Mouse (Mus musculus) lung, embryonic 16.5 days (tissue): ENCODE results near the gene Gpbp1. TPM values are rescaled to one million over a fixed set of nuclear protein-coding genes. Genes with fewer than 3 reads are reported as not detected.

Source experiments
- ATAC-seq: fragments of 200-750 bp; cut with Nextera tagmentation; 2 replicates; pipeline ENCODE4 v1.8.0; 2017; ENCODE audit warnings: low read depth, mild to moderate bottlenecking, moderate library complexity
- H3K27ac ChIP-seq: fragments of 300-500 bp; sonication (generic); 2 replicates; pipeline ENCODE4 v1.5.1; 2014; ENCODE audit warnings: mild to moderate bottlenecking, control low read depth, low read length
- H3K27me3 ChIP-seq: fragments of 300-500 bp; sonication (generic); 2 replicates; pipeline ENCODE4 v1.6.1; 2014; ENCODE audit warnings: low read depth, low read length, mixed read lengths; ENCODE audit not compliant: control insufficient read depth, insufficient read depth
- H3K36me3 ChIP-seq: fragments of 300-500 bp; sonication (generic); 2 replicates; pipeline ENCODE4 v1.6.1; 2014; ENCODE audit warnings: low read length; ENCODE audit not compliant: control insufficient read depth, insufficient read depth
- H3K4me1 ChIP-seq: fragments of 300-500 bp; sonication (generic); replicated peaks from 2 replicates; pipeline ENCODE4 v1.6.1; 2014; ENCODE audit warnings: low read length, mixed read lengths; ENCODE audit not compliant: control insufficient read depth, insufficient read depth
- H3K4me2 ChIP-seq: fragments of 300-500 bp; sonication (generic); 2 replicates; pipeline ENCODE4 v1.6.1; 2014; ENCODE audit warnings: low read depth, low read length, control low read depth
- H3K4me3 ChIP-seq: fragments of 300-500 bp; sonication (generic); 2 replicates; pipeline ENCODE4 v1.5.1; 2014; ENCODE audit warnings: mild to moderate bottlenecking, low read length, control low read depth
- H3K9ac ChIP-seq: fragments of 300-500 bp; sonication (generic); 2 replicates; pipeline ENCODE4 v1.6.1; 2014; ENCODE audit warnings: low read length, control low read depth
- H3K9me3 ChIP-seq: fragments of 300-500 bp; sonication (generic); 2 replicates; pipeline ENCODE4 v1.6.1; 2016; ENCODE audit warnings: low read length; ENCODE audit not compliant: control insufficient read depth
- WGBS: fragments of 180-500 bp; shearing (Covaris S2); extraction: QIAGEN DNeasy Blood & Tissue Kit; methylation state at CpG from one replicate; pipeline ENCODE4 v1.1.7; 2014; 5-methylcytosine and 5-hydroxymethylcytosine counted together
- polyA plus RNA-seq: library from polyadenylated mRNA; unstranded; fragments of >200 nt; fragmentation: Nextera tagmentation; extraction: Ambion mirVana; gene quantifications from 2 replicates; pipeline ENCODE4 v1.2.1, GENCODE M21; 2015

Gene Gpbp1
- polyA plus RNA-seq, 1 experiment from 2014 or later, result 88.7 TPM

DNA sequence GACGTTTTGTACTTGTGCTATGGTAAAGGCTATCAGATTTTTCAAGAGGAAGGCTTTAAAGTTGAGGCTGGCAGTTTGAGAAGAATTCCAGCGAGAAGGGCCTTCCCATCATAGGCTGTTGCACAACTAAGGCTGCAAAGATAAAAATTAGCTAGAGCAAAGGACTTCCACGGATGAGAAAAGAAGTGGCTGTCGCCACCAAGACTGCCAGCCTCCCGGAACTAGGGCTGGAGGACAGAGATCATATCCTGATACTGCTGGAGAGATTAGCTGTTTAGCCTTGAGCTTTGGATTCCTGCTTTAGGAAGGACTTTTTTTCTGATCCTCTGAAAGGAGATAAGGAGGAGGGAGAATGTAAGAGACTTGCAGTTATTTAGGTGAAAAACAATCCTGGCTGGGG is 28.4 kb upstream of the Gpbp1 start:
- no peak overlapping the region for H3K4me2 ChIP-seq
- no peaks in the 10 kb centered on the region for H3K9me3 ChIP-seq
- peak; percentile 10; the same call in 1 of the 2 replicates for ATAC-seq
- H3K9ac ChIP-seq, result no peak overlapping the region
- H3K4me3 ChIP-seq, result no peak overlapping the region
- H3K36me3 ChIP-seq, result no peaks in the 10 kb centered on the region
- H3K27me3 ChIP-seq, result no peaks in the 10 kb centered on the region
- H3K4me1 ChIP-seq, result peaks cover 8% of the 10 kb centered on the region; the same call in 1 of the 2 replicates
- WGBS, result 14% methylated on average over 5 of the region's 5 CpGs
- H3K27ac ChIP-seq, result peak overlapping the region; percentile 72

GRCm38 (mm10) chr13:111516385-111517150 is 26.7 kb upstream of the Gpbp1 start:
- Histone ChIP-seq H3K27me3 (no peaks in the 10 kb centered on the region), H3K9ac (no peak overlapping the region), H3K9me3 (no peaks in the 10 kb centered on the region), H3K27ac (peak overlapping the region; percentile 72), H3K4me1 (peaks cover 8% of the 10 kb centered on the region; the same call in 1 of the 2 replicates), H3K4me3 (no peak overlapping the region), H3K4me2 (no peak overlapping the region), H3K36me3 (no peaks in the 10 kb centered on the region)
- peak; percentile 93 for ATAC-seq
- WGBS, result 54% methylated on average over 7 of the region's 7 CpGs

GRCm38 (mm10) chr13:111509385-111509784 is 19.5 kb upstream of the Gpbp1 start:
- Histone ChIP-seq H3K9ac (no peak overlapping the region), H3K27me3 (no peaks in the 10 kb centered on the region), H3K36me3 (no peaks in the 10 kb centered on the region), H3K4me1 (no peaks in the 10 kb centered on the region), H3K27ac (no peak overlapping the region), H3K9me3 (no peaks in the 10 kb centered on the region), H3K4me3 (no peak overlapping the region), H3K4me2 (0 out of 2 replicates have a peak overlapping the region, but pooled peaks have one; percentile 3)
- 17% methylated on average over 5 of the region's 5 CpGs for WGBS
- no peak for ATAC-seq

DNA sequence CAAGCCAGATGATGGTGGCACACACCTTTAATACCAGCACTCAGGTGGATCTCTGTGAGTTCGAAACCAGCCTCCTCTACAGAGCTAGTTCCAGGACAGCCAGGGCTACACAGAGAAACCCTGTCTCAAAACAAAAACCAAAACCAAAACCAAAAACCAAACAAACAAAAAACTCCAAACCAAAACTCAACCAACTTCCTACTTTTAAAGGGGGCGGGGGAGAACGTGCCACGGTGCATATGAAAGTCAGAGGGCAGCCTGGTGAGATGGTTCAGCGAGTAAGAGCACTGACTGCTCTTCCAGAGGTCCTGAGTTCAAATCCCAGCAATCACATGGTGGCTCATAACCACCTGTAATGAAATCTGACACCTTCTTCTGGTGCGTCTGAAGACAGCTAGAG is 18.7 kb upstream of the Gpbp1 start:
- 69% methylated on average over 6 of the region's 6 CpGs for WGBS
- Histone ChIP-seq H3K4me2 (no peak overlapping the region), H3K4me1 (no peaks in the 10 kb centered on the region), H3K36me3 (no peaks in the 10 kb centered on the region), H3K27ac (no peak overlapping the region), H3K9ac (no peak overlapping the region), H3K27me3 (no peaks in the 10 kb centered on the region), H3K4me3 (no peak overlapping the region), H3K9me3 (no peaks in the 10 kb centered on the region)
- no peak for ATAC-seq

DNA sequence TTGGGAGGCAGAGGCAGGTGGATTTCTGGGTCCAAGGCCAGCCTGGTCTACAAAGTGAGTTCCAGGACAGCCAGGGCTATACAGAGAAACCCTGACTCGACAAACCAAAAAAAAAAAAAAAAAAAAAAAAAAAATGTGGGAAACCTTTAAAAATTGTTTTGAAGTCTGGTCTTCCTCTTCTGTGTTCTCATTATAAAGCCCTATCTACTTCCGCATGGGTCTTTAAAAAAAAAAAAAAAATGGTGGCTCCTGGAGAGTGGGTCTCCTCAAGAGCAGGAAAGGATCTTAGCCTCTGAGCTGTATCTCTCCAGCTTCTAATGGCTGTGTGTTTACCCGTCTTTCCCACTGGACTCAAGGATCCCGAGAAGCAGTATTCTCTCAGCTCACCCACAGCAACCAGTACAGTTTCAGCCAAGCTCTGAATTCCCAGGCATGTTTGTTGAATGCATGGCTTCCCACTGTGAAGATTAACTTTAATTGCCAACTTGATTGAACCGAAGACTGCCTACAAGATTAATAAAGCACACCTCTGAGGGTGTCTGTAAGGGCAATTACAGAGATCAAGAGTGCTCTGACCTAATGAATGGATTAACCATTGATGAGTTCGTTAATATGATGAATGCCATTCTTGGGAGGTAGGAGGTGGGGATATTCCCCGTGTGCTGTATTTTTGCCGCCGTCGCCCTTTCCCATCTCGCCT is 4.6 kb upstream of the Gpbp1 start:
- H3K36me3 ChIP-seq, result no peaks in the 10 kb centered on the region
- no peak overlapping the region for H3K9ac ChIP-seq
- peaks cover 4% of the 10 kb centered on the region; the same call in 1 of the 2 replicates for H3K4me1 ChIP-seq
- H3K27ac ChIP-seq, result no peak overlapping the region
- H3K9me3 ChIP-seq, result no peaks in the 10 kb centered on the region
- H3K4me3 ChIP-seq, result no peak overlapping the region
- 68% methylated on average over 11 of the region's 11 CpGs for WGBS
- H3K4me2 ChIP-seq, result no peak overlapping the region
- H3K27me3 ChIP-seq, result peaks cover 19% of the 10 kb centered on the region
- no peak for ATAC-seq

- ATAC-seq, result no peak
- 22% methylated on average over 13 of the region's 13 CpGs for WGBS
- no peaks in the 10 kb centered on the region for H3K9me3 ChIP-seq
Observed at GRCm38 (mm10) chr13:111491046-111491756, 1.3 kb upstream of the Gpbp1 start.

DNA sequence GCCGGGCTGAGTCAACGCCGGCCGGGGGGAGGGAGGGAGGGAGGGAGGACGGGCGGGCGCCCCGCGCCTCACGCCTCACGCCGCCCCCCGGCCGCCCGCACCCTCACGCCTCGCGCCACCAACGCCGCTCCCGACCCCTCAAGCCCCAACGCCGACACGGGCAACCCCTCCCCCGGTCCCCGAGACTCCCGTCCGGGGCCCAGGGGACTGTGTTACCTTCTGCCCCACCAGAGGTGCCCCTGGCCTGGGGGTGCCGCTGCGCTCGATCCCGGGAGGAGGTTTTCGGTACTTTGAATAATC is 459 bp downstream of the Gpbp1 start:
- Histone ChIP-seq H3K27ac (peak overlapping the region; percentile 99), H3K36me3 (no peaks in the 10 kb centered on the region), H3K27me3 (peaks cover 19% of the 10 kb centered on the region), H3K9ac (peak overlapping the region; percentile 99), H3K4me2 (peak overlapping the region; percentile 8; the same call in 1 of the 2 replicates), H3K4me3 (peak overlapping the region; percentile 93), H3K9me3 (no peaks in the 10 kb centered on the region), H3K4me1 (peaks cover 10% of the 10 kb centered on the region; the same call in 1 of the 2 replicates)
- WGBS, result 0% methylated on average over 14 of the region's 33 CpGs
- peak; percentile 32; the same call in 1 of the 2 replicates for ATAC-seq

More at GRCm38 (mm10) chr13:111491046-111491756, 1.3 kb upstream of the Gpbp1 start:
- peak overlapping the region; percentile 74 for H3K4me3 ChIP-seq
- peaks cover 4% of the 10 kb centered on the region; the same call in 1 of the 2 replicates for H3K4me1 ChIP-seq
- H3K9ac ChIP-seq, result no peak overlapping the region
- no peak overlapping the region for H3K27ac ChIP-seq
- H3K27me3 ChIP-seq, result peaks cover 19% of the 10 kb centered on the region
- peak overlapping the region; percentile 94 for H3K4me2 ChIP-seq
- H3K36me3 ChIP-seq, result no peaks in the 10 kb centered on the region

GRCm38 (mm10) chr13:111488651-111489501 is 1.0 kb downstream of the Gpbp1 start:
- no peaks in the 10 kb centered on the region for H3K9me3 ChIP-seq
- ATAC-seq, result no peak; the same call in 1 of the 2 replicates

More at GRCm38 (mm10) chr13:111488651-111489501, 1.0 kb downstream of the Gpbp1 start:
- Histone ChIP-seq H3K27me3 (peaks cover 19% of the 10 kb centered on the region), H3K9ac (peak overlapping the region; percentile 99), H3K36me3 (no peaks in the 10 kb centered on the region), H3K4me3 (peak overlapping the region; percentile 93), H3K4me1 (peaks cover 13% of the 10 kb centered on the region; the same call in 1 of the 2 replicates), H3K4me2 (peak overlapping the region; percentile 63), H3K27ac (peak overlapping the region; percentile 99)
- WGBS, result under 1% methylated on average over 69 of the region's 98 CpGs
